Mouse (Mus musculus): Measurements from ENCODE around the gene Card9.

GRCm38 (mm10) chr2:26398978-26399377 is 38.3 kb upstream of the Card9 start:
- TF ChIP-seq CTCF (IDR thresholded peaks at IDR 0.05; ENCODE audit: low read depth, low read length) (no peak), POLR2A (IDR thresholded peaks at IDR 0.05; ENCODE audit: insufficient read depth, low read length) (no peak)
